Mouse (Mus musculus) limb, embryonic 14.5 days (tissue): Measurements from ENCODE around the gene Nbea. TPM values are rescaled to one million over a fixed set of nuclear protein-coding genes. Genes with fewer than 3 reads are reported as not detected.

Experiments
- ATAC-seq: fragments of 200-750 bp; cut with Nextera tagmentation; 2 replicates; pipeline ENCODE4 v1.8.0; 2017; ENCODE audit warnings: low read depth, moderate number of reproducible peaks, moderate TSS enrichment; ENCODE audit not compliant: low FRiP score
- DNase-seq: peaks from one replicate; pipeline ENCODE4 v3.0.0-alpha.2; 2015; ENCODE audit warnings: low spot score
- H3K27ac ChIP-seq: fragments of 300-500 bp; sonication (generic); replicated peaks from 2 replicates; pipeline ENCODE4 v1.5.1; 2014; ENCODE audit warnings: low read depth, mild to moderate bottlenecking, low read length, moderate library complexity, mixed read lengths
- H3K27me3 ChIP-seq: fragments of 300-500 bp; sonication (generic); 2 replicates; pipeline ENCODE4 v1.6.1; 2014; ENCODE audit warnings: low read length, mixed read lengths; ENCODE audit not compliant: control insufficient read depth, insufficient read depth
- H3K36me3 ChIP-seq: fragments of 300-500 bp; sonication (generic); 2 replicates; pipeline ENCODE4 v1.6.1; 2014; ENCODE audit warnings: mild to moderate bottlenecking, low read length, moderate library complexity, mixed read lengths; ENCODE audit not compliant: control insufficient read depth, insufficient read depth
- H3K4me1 ChIP-seq: fragments of 300-500 bp; sonication (generic); 2 replicates; pipeline ENCODE4 v1.6.1; 2014; ENCODE audit warnings: antibody characterized with exemption, low read length, mixed read lengths; ENCODE audit not compliant: control insufficient read depth, insufficient read depth
- H3K4me2 ChIP-seq: fragments of 300-500 bp; sonication (generic); replicated peaks from 2 replicates; pipeline ENCODE4 v1.6.1; 2014; ENCODE audit warnings: low read depth, mild to moderate bottlenecking, low read length, moderate library complexity; ENCODE audit not compliant: severe bottlenecking
- H3K4me3 ChIP-seq: fragments of 300-500 bp; sonication (generic); replicated peaks from 2 replicates; pipeline ENCODE4 v1.5.1; 2014; ENCODE audit warnings: low read length
- H3K9ac ChIP-seq: fragments of 300-500 bp; sonication (generic); 2 replicates; pipeline ENCODE4 v1.6.1; 2014; ENCODE audit warnings: mild to moderate bottlenecking, low read depth, low read length, moderate library complexity; ENCODE audit not compliant: severe bottlenecking
- H3K9me3 ChIP-seq: fragments of 300-500 bp; sonication (generic); 2 replicates; pipeline ENCODE4 v1.6.1; 2016; ENCODE audit warnings: low read length; ENCODE audit not compliant: control insufficient read depth
- POLR2A ChIP-seq: fragments of 200-500 bp; IDR thresholded peaks from 2 replicates; pipeline ENCODE4 v1.8.0; 2012; ENCODE audit warnings: inconsistent platforms, mild to moderate bottlenecking, moderate library complexity, borderline replicate concordance; ENCODE audit not compliant: insufficient read depth, insufficient read length; ENCODE audit errors: extremely low read depth
- WGBS: fragments of 180-500 bp; shearing (Covaris S2); extraction: QIAGEN DNeasy Blood & Tissue Kit; methylation state at CpG from one replicate; pipeline ENCODE4 v1.1.7; 2014; 5-methylcytosine and 5-hydroxymethylcytosine counted together
- polyA plus RNA-seq, 2 experiments: library from polyadenylated mRNA; depleted of rRNA in 1 of 2; stranded (reverse) in 1 of 2; unstranded in 1 of 2; fragments of >200 nt; fragmentation: Nextera tagmentation in 1 of 2; extraction: Ambion mirVana in 1 of 2; gene quantifications; 2 replicates each; pipeline versions ENCODE4 v1.2.1 to v1.2.3; 2012 to 2014

Nbea gene
- polyA plus RNA-seq, 2 experiments, result 20.6 to 34.1 TPM

- Histone ChIP-seq H3K4me2 (no peak overlapping the region), H3K27me3 (no peaks in the 10 kb centered on the region), H3K4me3 (no peak overlapping the region), H3K9me3 (no peaks in the 10 kb centered on the region), H3K9ac (no peak overlapping the region), H3K4me1 (peaks cover 5% of the 10 kb centered on the region; the same call in 1 of the 2 replicates), H3K36me3 (peaks cover 2% of the 10 kb centered on the region; the same call in 1 of the 2 replicates), H3K27ac (no peak overlapping the region)
- 65% methylated on average over 10 of the region's 10 CpGs for WGBS
- TF ChIP-seq POLR2A, result no peak
- ATAC-seq (no peak), DNase-seq (no peak)
Measured at GRCm38 (mm10) chr3:55887193-55887828, 296.2 kb downstream of the Nbea start.

GRCm38 (mm10) chr3:55872944-55873924 lies 310.3 kb downstream of the Nbea start:
- no peak overlapping the region for H3K9ac ChIP-seq
- no peak for TF ChIP-seq POLR2A
- no peak overlapping the region for H3K4me2 ChIP-seq
- 79% methylated on average over 5 of the region's 5 CpGs for WGBS
- ATAC-seq (no peak), DNase-seq (no peak)
- H3K27me3 ChIP-seq, result no peaks in the 10 kb centered on the region
- no peaks in the 10 kb centered on the region for H3K9me3 ChIP-seq
- H3K4me3 ChIP-seq, result no peak overlapping the region
- H3K36me3 ChIP-seq, result no peaks in the 10 kb centered on the region
- H3K27ac ChIP-seq, result no peak overlapping the region
- H3K4me1 ChIP-seq, result no peaks in the 10 kb centered on the region

- no peak overlapping the region for H3K9ac ChIP-seq
- H3K27me3 ChIP-seq, result no peaks in the 10 kb centered on the region
- no peaks in the 10 kb centered on the region for H3K4me1 ChIP-seq
- WGBS, result 90% methylated on average over 7 of the region's 7 CpGs
- H3K9me3 ChIP-seq, result no peaks in the 10 kb centered on the region
- no peak for ATAC-seq
- DNase-seq, result no peak
- no peak overlapping the region for H3K4me2 ChIP-seq
- TF ChIP-seq POLR2A, result no peak
- H3K36me3 ChIP-seq, result peaks cover 4% of the 10 kb centered on the region; the same call in 1 of the 2 replicates
- H3K27ac ChIP-seq, result no peak overlapping the region
- H3K4me3 ChIP-seq, result no peak overlapping the region
Measured at GRCm38 (mm10) chr3:55852488-55852887, 331.0 kb downstream of the Nbea start.

- Histone ChIP-seq H3K4me2 (no peak overlapping the region), H3K27me3 (no peaks in the 10 kb centered on the region), H3K4me1 (no peaks in the 10 kb centered on the region), H3K36me3 (no peaks in the 10 kb centered on the region), H3K4me3 (no peak overlapping the region), H3K9me3 (no peaks in the 10 kb centered on the region), H3K9ac (no peak overlapping the region), H3K27ac (no peak overlapping the region)
- WGBS, result 92% methylated on average over 1 of the region's 1 CpGs
- DNase-seq, result no peak
- no peak for ATAC-seq
- TF ChIP-seq POLR2A, result no peak
Measured at GRCm38 (mm10) chr3:55847115-55847514, 336.4 kb downstream of the Nbea start.

- no peak overlapping the region for H3K4me2 ChIP-seq
- no peak overlapping the region for H3K27ac ChIP-seq
- no peak for ATAC-seq
- no peaks in the 10 kb centered on the region for H3K36me3 ChIP-seq
- no peak overlapping the region for H3K4me3 ChIP-seq
- no peak for DNase-seq
- no peaks in the 10 kb centered on the region for H3K9me3 ChIP-seq
- no peak overlapping the region for H3K9ac ChIP-seq
- TF ChIP-seq POLR2A, result no peak
- 84% methylated on average over 3 of the region's 3 CpGs for WGBS
- no peaks in the 10 kb centered on the region for H3K27me3 ChIP-seq
- no peaks in the 10 kb centered on the region for H3K4me1 ChIP-seq
Measured at GRCm38 (mm10) chr3:55837188-55837587, 346.3 kb downstream of the Nbea start.
